Mouse (Mus musculus): ENCODE measurements around the gene Qrich2. TPM values are rescaled to one million over a fixed set of nuclear protein-coding genes. Genes with fewer than 3 reads are reported as not detected.

Qrich2 gene
- polyA plus RNA-seq, 1 experiment = not detected

DNA sequence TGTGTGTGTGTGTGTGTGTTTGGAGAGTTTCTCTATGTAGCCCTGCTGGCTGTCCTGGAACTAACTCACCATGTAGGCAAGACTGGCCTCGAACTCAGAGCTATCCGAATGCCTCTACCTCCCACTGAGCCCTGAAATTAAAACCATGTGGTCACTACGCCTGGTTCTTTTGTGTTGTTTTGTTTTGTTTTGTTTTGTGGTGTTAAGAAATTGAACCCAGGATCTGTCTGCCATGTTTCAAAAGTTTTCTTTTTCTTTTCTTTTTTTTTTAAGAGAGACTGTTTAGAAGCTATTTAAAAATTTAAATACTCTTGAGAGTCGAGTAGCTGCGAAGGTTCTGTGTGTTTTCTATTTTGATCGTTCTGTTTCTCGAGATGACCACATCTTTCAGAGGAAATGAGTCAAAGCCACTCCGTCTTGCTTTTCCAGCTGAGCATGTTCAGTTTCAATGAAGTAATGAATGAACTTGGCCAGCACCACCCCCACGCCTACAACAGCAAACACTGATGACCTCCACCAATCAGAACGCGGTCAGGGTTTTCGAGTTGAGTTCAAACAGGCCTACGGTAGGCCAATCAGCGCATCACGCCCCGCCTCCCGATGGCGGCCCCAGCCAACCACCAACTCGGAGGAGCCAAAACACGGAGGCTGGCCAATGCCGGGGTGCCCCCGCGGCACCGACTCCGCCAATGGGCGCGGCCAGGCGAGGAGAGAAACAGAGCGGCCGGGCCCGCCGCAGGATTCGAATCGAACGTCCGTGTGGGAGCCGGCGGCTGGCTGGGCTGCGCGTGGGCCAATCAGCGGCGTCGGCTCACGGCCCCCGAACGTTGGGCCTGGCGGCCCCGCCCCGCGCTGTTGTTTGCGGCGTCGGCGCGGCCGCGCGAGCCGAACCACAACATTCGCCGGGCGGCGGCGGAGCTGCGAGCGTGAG is 32.4 kb downstream of the Qrich2 start, which contains the start of gene Ubald2:
TSS of gene Ubald2 (plus strand) at position 739 of the 931 bp plus-strand sequence.
- no peak for TF ChIP-seq FLI1 (IDR thresholded peaks at IDR 0.05; ENCODE audit: low read length)
- TF ChIP-seq GATA1 (IDR thresholded peaks at IDR 0.05; ENCODE audit: borderline replicate concordance, low read length) = no peak
- H3K4me1 ChIP-seq = peaks cover 76% of the 10 kb centered on the region
- H3K36me3 ChIP-seq (replicated peaks; ENCODE audit: low read length) = peaks cover 27% of the 10 kb centered on the region
- H3K9me3 ChIP-seq = no peaks in the 10 kb centered on the region
- H3K27me3 ChIP-seq (replicated peaks) = no peaks in the 10 kb centered on the region
- H3K4me3 ChIP-seq (replicated peaks) = peak within 1 kb of the TSS; percentile 95

DNA sequence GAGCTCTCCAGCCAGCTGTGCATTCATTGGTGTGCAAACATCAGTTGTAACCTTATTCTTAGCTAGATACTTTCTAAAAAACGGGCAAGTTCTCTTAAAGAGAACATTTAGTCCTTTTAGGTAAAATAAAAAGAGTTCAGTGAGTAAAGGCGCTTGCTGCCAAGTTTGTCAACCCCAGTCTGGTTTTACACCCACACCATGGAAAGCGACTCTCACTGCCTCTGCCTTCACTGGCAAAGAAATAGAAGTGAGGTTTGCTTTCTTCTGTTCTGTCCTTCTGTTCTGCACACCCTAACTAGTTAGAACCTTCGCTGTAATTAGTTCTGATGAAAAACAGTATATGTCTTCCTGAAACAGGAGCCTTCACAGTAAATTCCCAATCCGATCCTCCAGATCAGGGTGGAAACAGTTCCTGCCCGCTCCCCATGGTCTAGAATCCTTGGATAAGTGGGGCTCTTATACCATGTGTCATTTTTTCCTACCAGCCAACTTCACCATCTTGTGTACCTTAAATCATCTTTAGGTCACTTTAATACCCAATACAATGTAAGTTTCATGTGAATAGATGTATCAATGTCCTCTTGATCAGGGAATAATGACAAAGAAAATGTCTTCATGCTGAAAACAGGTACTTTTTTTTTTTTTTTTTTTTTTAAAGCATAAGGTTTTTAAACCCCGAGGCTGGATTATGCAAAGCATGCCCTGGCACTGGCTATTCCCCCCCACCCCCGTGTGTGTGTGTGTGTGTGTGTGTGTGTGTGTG is 33.3 kb downstream of the Qrich2 start:
- Histone ChIP-seq H3K27me3 (replicated peaks) (no peaks in the 10 kb centered on the region), H3K4me1 (peaks cover 78% of the 10 kb centered on the region), H3K4me3 (replicated peaks) (peak overlapping the region; percentile 95), H3K36me3 (replicated peaks; ENCODE audit: low read length) (peaks cover 25% of the 10 kb centered on the region), H3K9me3 (no peaks in the 10 kb centered on the region)
- TF ChIP-seq FLI1 (IDR thresholded peaks at IDR 0.05; ENCODE audit: low read length) (no peak), GATA1 (IDR thresholded peaks at IDR 0.05; ENCODE audit: borderline replicate concordance, low read length) (no peak)

DNA sequence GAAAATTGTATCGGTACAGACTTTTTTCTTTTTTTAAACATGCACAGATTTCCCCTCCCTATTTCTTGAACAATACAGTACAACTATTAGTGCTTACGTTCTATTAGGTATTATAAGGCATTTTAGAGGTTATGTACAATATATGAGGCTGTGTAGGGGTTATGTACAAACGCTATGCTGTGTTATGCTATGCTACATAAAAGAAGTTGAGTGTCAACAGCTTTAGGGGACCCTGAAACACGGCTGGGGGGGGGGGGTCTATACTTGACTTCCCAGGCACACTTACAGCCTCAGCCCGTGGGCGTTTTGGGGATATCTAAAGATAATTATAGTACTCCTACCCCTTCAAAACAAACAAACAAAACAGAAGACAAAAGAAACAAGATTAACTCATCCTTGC is 33.9 kb downstream of the Qrich2 start:
- Histone ChIP-seq H3K4me3 (replicated peaks) (no peak overlapping the region), H3K4me1 (peaks cover 74% of the 10 kb centered on the region), H3K27me3 (replicated peaks) (no peaks in the 10 kb centered on the region), H3K9me3 (no peaks in the 10 kb centered on the region), H3K36me3 (replicated peaks; ENCODE audit: low read length) (peaks cover 19% of the 10 kb centered on the region)
- TF ChIP-seq GATA1 (IDR thresholded peaks at IDR 0.05; ENCODE audit: borderline replicate concordance, low read length) = no peak
- TF ChIP-seq FLI1 (IDR thresholded peaks at IDR 0.05; ENCODE audit: low read length) = no peak

DNA sequence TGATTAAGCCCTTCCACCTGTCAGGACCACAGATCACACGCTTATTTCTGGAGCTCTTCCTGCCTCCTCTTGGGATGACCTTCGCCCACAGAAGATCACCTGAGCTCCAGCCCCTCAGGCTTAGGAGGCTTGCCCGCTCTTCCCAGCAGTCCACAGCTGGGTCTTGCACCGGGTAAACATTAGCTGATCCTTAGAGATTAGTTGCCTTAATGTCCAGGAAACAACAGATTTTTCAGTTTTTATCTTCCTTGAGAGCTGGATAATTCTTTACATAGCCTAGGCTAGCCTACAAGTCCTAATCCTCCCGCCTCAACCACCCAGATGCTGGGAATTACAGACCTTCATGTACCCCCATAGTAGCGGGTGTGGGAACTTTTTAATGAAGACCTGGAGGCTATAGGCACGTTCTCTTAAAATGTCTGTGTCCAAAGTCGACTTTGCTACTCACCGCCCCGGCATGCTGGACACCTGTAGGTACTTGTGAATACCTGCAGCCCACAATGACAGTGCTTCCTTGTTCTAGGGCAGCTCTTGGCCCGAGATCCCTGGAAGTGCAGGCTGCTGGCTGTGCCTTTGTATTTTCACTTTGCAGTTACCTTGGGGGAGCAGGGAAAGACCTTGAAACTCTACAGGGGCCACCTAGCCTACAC is 34.5 kb downstream of the Qrich2 start:
- Histone ChIP-seq H3K4me1 (peaks cover 68% of the 10 kb centered on the region), H3K4me3 (replicated peaks) (no peak overlapping the region), H3K9me3 (no peaks in the 10 kb centered on the region), H3K36me3 (replicated peaks; ENCODE audit: low read length) (peaks cover 13% of the 10 kb centered on the region), H3K27me3 (replicated peaks) (no peaks in the 10 kb centered on the region)
- TF ChIP-seq FLI1 (IDR thresholded peaks at IDR 0.05; ENCODE audit: low read length) (no peak), GATA1 (IDR thresholded peaks at IDR 0.05; ENCODE audit: borderline replicate concordance, low read length) (no peak)

DNA sequence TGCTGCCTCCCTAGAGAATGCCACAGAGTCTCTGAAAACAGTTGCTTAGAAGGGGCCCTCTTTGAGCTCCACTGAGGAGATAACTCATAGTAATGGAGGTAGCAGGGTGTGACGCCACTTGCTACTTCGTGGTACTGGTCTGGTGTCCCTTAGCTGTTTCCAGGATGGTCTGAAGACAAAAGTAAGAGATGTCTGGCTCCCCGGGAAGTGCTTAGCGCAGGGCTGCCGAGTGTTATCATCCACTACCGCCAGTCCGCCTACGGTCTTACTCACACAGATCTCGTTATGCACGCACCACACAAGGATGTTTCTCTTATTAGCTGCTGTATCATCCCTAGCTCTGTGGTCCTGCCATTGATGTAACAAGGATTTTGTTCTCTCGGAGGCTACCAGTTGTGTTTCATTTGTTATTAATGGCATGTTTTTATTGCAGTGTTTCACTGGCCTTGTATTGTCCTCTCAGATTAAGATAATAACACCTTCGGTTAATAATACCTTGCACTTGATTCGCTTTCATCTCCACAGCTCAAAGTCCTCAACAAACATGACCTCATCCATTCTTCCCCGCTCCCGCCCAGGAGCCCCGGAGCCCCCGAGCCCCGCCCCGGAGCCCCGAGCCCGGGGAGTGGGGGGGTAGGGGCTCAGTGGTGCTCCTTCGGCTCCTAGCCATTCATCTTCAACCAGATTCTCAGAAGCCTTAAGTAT is 35.2 kb downstream of the Qrich2 start:
- TF ChIP-seq FLI1 (IDR thresholded peaks at IDR 0.05; ENCODE audit: low read length) (no peak), GATA1 (IDR thresholded peaks at IDR 0.05; ENCODE audit: borderline replicate concordance, low read length) (no peak)
- Histone ChIP-seq H3K4me3 (replicated peaks) (peak overlapping the region; percentile 50), H3K27me3 (replicated peaks) (no peaks in the 10 kb centered on the region), H3K36me3 (replicated peaks; ENCODE audit: low read length) (peaks cover 6% of the 10 kb centered on the region), H3K4me1 (peaks cover 61% of the 10 kb centered on the region), H3K9me3 (no peaks in the 10 kb centered on the region)

DNA sequence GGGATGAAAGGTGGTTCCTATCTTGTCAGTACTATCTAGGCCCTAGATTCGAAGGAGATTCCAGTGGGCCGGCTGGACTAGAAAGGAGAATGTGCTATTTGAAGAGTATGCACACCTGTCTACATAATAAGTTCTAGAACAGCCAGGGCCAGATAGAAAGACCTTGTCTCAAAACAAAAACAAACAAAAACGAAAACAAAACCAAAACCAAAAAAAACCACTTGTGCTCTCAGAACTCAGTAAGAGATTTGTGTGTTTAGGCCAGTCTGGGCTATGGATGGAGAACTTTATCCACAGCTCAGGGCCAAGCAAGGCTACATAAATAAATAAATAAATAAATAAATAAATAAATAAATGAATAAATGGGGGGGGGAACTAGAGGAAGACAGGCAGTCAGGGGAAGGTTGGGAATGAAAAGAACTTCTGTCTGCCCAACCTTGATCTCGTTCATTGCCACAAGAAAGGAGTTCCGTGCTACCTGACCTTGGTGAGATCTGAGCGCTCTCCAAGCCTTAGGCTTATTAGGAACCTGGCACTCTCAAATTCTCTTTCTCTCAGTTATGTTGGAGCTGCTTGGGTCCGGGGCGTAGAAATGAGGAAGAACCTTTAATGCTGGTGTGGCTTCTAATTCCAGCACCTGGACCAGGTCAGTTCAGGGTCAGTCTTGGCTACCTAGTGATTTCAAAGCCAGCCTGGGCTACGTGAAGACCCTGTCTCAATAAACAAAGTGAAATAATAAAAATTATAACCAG is 36.0 kb downstream of the Qrich2 start:
- Histone ChIP-seq H3K4me3 (replicated peaks) (no peak overlapping the region), H3K9me3 (no peaks in the 10 kb centered on the region)

DNA sequence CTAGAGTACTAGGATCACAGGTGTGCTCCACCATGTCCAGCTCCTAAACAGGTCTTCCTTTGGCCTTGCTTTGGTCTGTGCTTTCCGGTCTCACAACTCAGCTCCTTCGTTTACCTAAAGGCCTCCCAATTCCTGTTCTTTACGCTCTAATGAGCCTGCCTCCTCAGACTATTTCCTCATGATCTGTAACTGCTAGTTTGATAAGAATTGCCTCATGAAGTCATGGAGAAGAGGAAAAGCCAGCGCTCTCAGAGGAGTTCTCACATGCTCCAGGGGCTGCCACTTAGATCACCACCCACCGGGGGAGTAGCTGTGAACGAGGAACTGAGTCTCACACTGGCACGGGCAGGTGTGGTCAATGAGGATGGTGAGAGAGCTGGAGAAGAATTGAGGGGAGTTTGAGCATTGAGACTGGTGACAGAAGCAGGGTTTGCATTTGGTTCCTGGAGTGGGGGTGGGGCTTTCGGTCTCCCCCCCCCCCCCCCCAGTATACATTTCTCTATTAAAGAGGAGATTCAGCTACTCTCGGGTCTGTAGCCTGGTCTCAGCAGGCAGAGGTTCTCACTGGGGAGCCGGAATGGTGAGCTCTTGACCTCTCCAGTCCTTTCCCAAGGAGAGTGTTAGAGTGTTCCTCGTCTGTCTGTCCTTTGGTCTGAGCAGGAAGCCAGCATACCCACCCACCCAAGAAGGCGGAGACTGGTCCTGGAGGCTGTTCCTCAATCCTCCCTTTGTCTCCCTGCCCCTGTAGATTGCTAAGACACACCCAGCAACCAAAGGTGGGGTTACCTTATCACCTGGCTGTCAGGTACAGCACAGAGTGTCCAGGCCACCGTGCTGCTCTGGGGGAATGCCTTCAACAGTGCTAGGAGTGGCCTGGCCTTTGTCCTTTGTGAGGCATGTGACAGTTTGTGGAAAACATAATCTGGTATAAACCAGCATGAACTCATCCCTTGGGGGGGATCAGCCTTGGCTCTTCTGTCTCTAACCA is 36.9 kb downstream of the Qrich2 start:
- Histone ChIP-seq H3K4me1 (peaks cover 62% of the 10 kb centered on the region), H3K4me3 (replicated peaks) (peak overlapping the region; percentile 56), H3K27me3 (replicated peaks) (no peaks in the 10 kb centered on the region), H3K9me3 (no peaks in the 10 kb centered on the region), H3K36me3 (replicated peaks; ENCODE audit: low read length) (no peaks in the 10 kb centered on the region)
- TF ChIP-seq GATA1 (IDR thresholded peaks at IDR 0.05; ENCODE audit: borderline replicate concordance, low read length) = no peak
- no peak for TF ChIP-seq FLI1 (IDR thresholded peaks at IDR 0.05; ENCODE audit: low read length)

More for the DNA sequence above, 36.0 kb downstream of the Qrich2 start:
- TF ChIP-seq FLI1 (IDR thresholded peaks at IDR 0.05; ENCODE audit: low read length) = no peak
- TF ChIP-seq GATA1 (IDR thresholded peaks at IDR 0.05; ENCODE audit: borderline replicate concordance, low read length) = no peak
- Histone ChIP-seq H3K27me3 (replicated peaks) (no peaks in the 10 kb centered on the region), H3K4me1 (peaks cover 56% of the 10 kb centered on the region), H3K36me3 (replicated peaks; ENCODE audit: low read length) (peaks cover under 1% of the 10 kb centered on the region)
